Mouse (Mus musculus) lung, postnatal 4 days (tissue): ENCODE measurements at regions not wholly inside any gene's neighbourhood (a gene's known extent, or its start where the extent isn't known, plus 50 kb on each side); places are given as distances from the start of the nearest gene placed in this dataset.

ENCODE experiments used
- DNase-seq, 2 experiments: peaks; one replicate each; pipeline ENCODE4 v3.0.0; 2021

- no peak for DNase-seq
These were observed 203.1 kb upstream of the Slc8a1 start for GRCm38 (mm10) chr17:81941317-81941716.

- DNase-seq, result no peak
These were observed 192.6 kb upstream of the Slc8a1 start for GRCm38 (mm10) chr17:81930736-81931135.

GRCm38 (mm10) chr17:81906481-81907012 is 168.4 kb upstream of the Slc8a1 start:
- DNase-seq, result no peak

- no peak for DNase-seq
These were observed 164.0 kb upstream of the Slc8a1 start for GRCm38 (mm10) chr17:81901999-81902665.

GRCm38 (mm10) chr17:81898984-81899383 is 160.8 kb upstream of the Slc8a1 start:
- DNase-seq, result no peak

GRCm38 (mm10) chr17:81878136-81878535 is 140.0 kb upstream of the Slc8a1 start:
- DNase-seq, result no peak

- DNase-seq, result no peak
These were observed 128.5 kb upstream of the Slc8a1 start for GRCm38 (mm10) chr17:81866683-81867082.

- no peak for DNase-seq
These were observed 111.3 kb upstream of the Slc8a1 start for GRCm38 (mm10) chr17:81849298-81849967.

- DNase-seq, result no peak
These were observed 105.6 kb upstream of the Slc8a1 start for GRCm38 (mm10) chr17:81843793-81844192.

GRCm38 (mm10) chr17:81797827-81798376 is 59.7 kb upstream of the Slc8a1 start:
- no peak for DNase-seq

- DNase-seq, result peak in 1 of 2 experiments; percentile 35
These were observed 50.6 kb upstream of the Slc8a1 start for GRCm38 (mm10) chr17:81788781-81789180.
